Mouse (Mus musculus) CH12.LX (cell line): ENCODE measurements around the gene Cmip. TPM values are rescaled to one million over a fixed set of nuclear protein-coding genes. Genes with fewer than 3 reads are reported as not detected.
A peak's percentile ranks its signal among the peaks of the same experiment; 100 is the strongest.

Experiments used
- DNase-seq: peaks from one replicate; pipeline ENCODE4 v3.0.0-alpha.2; 2013; ENCODE audit errors: extremely low read depth
- H3K27ac ChIP-seq: 2 replicates; pipeline ENCODE4 v1.5.1; 2012; ENCODE audit warnings: low read depth, mild to moderate bottlenecking, control low read depth, moderate library complexity; ENCODE audit not compliant: insufficient read depth
- H3K27me3 ChIP-seq: replicated peaks from 2 replicates; pipeline ENCODE3; 2012; ENCODE audit warnings: inconsistent platforms
- H3K36me3 ChIP-seq, 2 experiments: replicated peaks in 1 of 2; 2 replicates each; pipeline versions ENCODE3 to v1.6.1; 2012; ENCODE audit warnings: inconsistent platforms in 1 of 2, low read length in 1 of 2, mild to moderate bottlenecking in 1 of 2, mixed read lengths in 1 of 2, moderate library complexity in 1 of 2; ENCODE audit not compliant: control insufficient read depth in 1 of 2, insufficient read depth in 1 of 2
- H3K4me1 ChIP-seq, 2 experiments: 2 replicates each; pipeline ENCODE4 v1.6.1; 2012; ENCODE audit warnings: inconsistent platforms in 1 of 2, moderate library complexity in 1 of 2; ENCODE audit not compliant: insufficient read depth in 2 of 2, control insufficient read depth in 1 of 2
- H3K4me2 ChIP-seq: 2 replicates; pipeline ENCODE4 v1.6.1; 2012; ENCODE audit warnings: low read depth, mild to moderate bottlenecking, control low read depth; ENCODE audit not compliant: poor library complexity, insufficient read depth, severe bottlenecking
- H3K4me3 ChIP-seq, 3 experiments: fragments of 150-350 bp in 1 of 3; sonication (generic) in 1 of 3; replicated peaks in 1 of 3; 2 replicates each; pipeline versions ENCODE3 to v1.5.1; 2011 to 2012; ENCODE audit warnings: low read depth in 2 of 3, low read length in 2 of 3, mild to moderate bottlenecking in 2 of 3, moderate library complexity in 2 of 3, control low read depth in 1 of 3, improper control_type of control experiment in 1 of 3, inconsistent platforms in 1 of 3, mixed read lengths in 1 of 3; ENCODE audit not compliant: poor library complexity in 1 of 3
- H3K79me2 ChIP-seq: replicated peaks from 2 replicates; pipeline ENCODE4 v1.6.1; 2012; ENCODE audit warnings: mild to moderate bottlenecking, moderate library complexity; ENCODE audit not compliant: control insufficient read depth, poor library complexity, insufficient read depth, severe bottlenecking; ENCODE audit errors: extremely low read depth
- H3K9ac ChIP-seq: 2 replicates; pipeline ENCODE4 v1.6.1; 2012; ENCODE audit warnings: low read depth, mild to moderate bottlenecking, control low read depth, moderate library complexity; ENCODE audit not compliant: insufficient read depth
- H3K9me3 ChIP-seq: replicated peaks from 2 replicates; pipeline ENCODE3; 2012; ENCODE audit warnings: low read length, inconsistent platforms, mixed read lengths
- BHLHE40 ChIP-seq: IDR thresholded peaks from 2 replicates; pipeline ENCODE4 v1.6.1; 2011; ENCODE audit warnings: mild to moderate bottlenecking, low read depth, low read length, improper control_type of control experiment
- CHD2 ChIP-seq: IDR thresholded peaks from 2 replicates; pipeline ENCODE4 v1.6.1; 2011; ENCODE audit warnings: low read length, improper control_type of control experiment
- CTCF ChIP-seq, 2 experiments: IDR thresholded peaks in 1 of 2; conservative IDR thresholded peaks in 1 of 2; 2 replicates each; pipeline ENCODE4 v1.5.1; 2011 to 2012; ENCODE audit warnings: low read depth in 2 of 2, low read length in 2 of 2, improper control_type of control experiment in 1 of 2, inconsistent platforms in 1 of 2, mild to moderate bottlenecking in 1 of 2, moderate library complexity in 1 of 2
- ELF1 ChIP-seq: IDR thresholded peaks from 2 replicates; pipeline ENCODE4 v1.6.1; 2014; ENCODE audit warnings: low read depth, mild to moderate bottlenecking, inconsistent platforms, low read length, improper control_type of control experiment
- EP300 ChIP-seq: IDR thresholded peaks from 2 replicates; pipeline ENCODE4 v1.6.1; 2011; ENCODE audit warnings: low read length, improper control_type of control experiment
- IRF4 ChIP-seq: IDR thresholded peaks from 2 replicates; pipeline ENCODE4 v1.6.1; 2014; ENCODE audit warnings: low read depth, mild to moderate bottlenecking, inconsistent platforms, low read length, improper control_type of control experiment
- JUND ChIP-seq: conservative IDR thresholded peaks from 2 replicates; pipeline ENCODE4 v1.6.1; 2011; ENCODE audit warnings: low read depth, low read length, improper control_type of control experiment
- MAZ ChIP-seq: IDR thresholded peaks from 2 replicates; pipeline ENCODE4 v1.6.1; 2012; ENCODE audit warnings: low read depth, mild to moderate bottlenecking, inconsistent platforms, low read length, improper control_type of control experiment, moderate library complexity
- MEF2A ChIP-seq: IDR thresholded peaks from 2 replicates; pipeline ENCODE4 v1.6.1; 2014; ENCODE audit warnings: low read depth, mild to moderate bottlenecking, inconsistent platforms, low read length, improper control_type of control experiment, borderline replicate concordance
- MYC ChIP-seq: IDR thresholded peaks from 2 replicates; pipeline ENCODE4 v1.6.1; 2011; ENCODE audit warnings: low read depth, mild to moderate bottlenecking, improper control_type of control experiment, low read length
- NELFE ChIP-seq: IDR thresholded peaks from 2 replicates; pipeline ENCODE4 v1.6.1; 2011; ENCODE audit warnings: low read depth, low read length, improper control_type of control experiment
- NRF1 ChIP-seq: IDR thresholded peaks from 2 replicates; pipeline ENCODE4 v1.6.1; 2014; ENCODE audit warnings: low read depth, mild to moderate bottlenecking, inconsistent platforms, low read length, improper control_type of control experiment, moderate library complexity
- SIN3A ChIP-seq: IDR thresholded peaks from 2 replicates; pipeline ENCODE4 v1.6.1; 2012; ENCODE audit warnings: low read length, improper control_type of control experiment, inconsistent platforms
- SMC3 ChIP-seq: IDR thresholded peaks from 2 replicates; pipeline ENCODE4 v1.6.1; 2011; ENCODE audit warnings: low read depth, low read length, improper control_type of control experiment
- TCF12 ChIP-seq: IDR thresholded peaks from 2 replicates; pipeline ENCODE4 v1.6.1; 2014; ENCODE audit warnings: low read depth, mild to moderate bottlenecking, inconsistent platforms, low read length, improper control_type of control experiment
- USF2 ChIP-seq: conservative IDR thresholded peaks from 2 replicates; pipeline ENCODE4 v1.6.1; 2011; ENCODE audit warnings: low read depth, low read length, improper control_type of control experiment
- ZC3H11A ChIP-seq: IDR thresholded peaks from 2 replicates; pipeline ENCODE4 v1.6.1; 2012; ENCODE audit warnings: low read depth, mild to moderate bottlenecking, inconsistent platforms, low read length, improper control_type of control experiment
- ZNF384 ChIP-seq: IDR thresholded peaks from 2 replicates; pipeline ENCODE4 v1.6.1; 2012; ENCODE audit warnings: low read depth, low read length, improper control_type of control experiment, inconsistent platforms
- dilution Hi-C: fragments of 300-500 bp; cut with MboI; formaldehyde crosslinking; loops from 2 replicates; pipeline ENCODE4 v1.14.3; 2020; ENCODE audit warnings: low sequenced_read_pairs; ENCODE audit not compliant: extremely low pct_unique_long_range_greater_than_20kb, extremely low pct_ligation_motif_present
- in situ Hi-C: fragments of 300-500 bp; cut with MboI; formaldehyde crosslinking; loops from 3 replicates; pipeline ENCODE4 v1.14.3; 2019; ENCODE audit warnings: low sequenced_read_pairs, low pct_ligation_motif_present, low pct_unique_long_range_greater_than_20kb, mixed read lengths
- polyA plus RNA-seq: library from polyadenylated mRNA; unstranded; fragments of >175 nt; gene quantifications from 2 replicates; pipeline ENCODE4 v1.2.1, GENCODE M21; 2012; ENCODE audit warnings: low read depth; ENCODE audit not compliant: insufficient read length
- total RNA-seq, 2 experiments: library from RNA; depleted of rRNA; stranded (reverse); fragments of 300-350 nt in 1 of 2; fragments of >200 nt in 1 of 2; gene quantifications; 2 replicates each; pipeline ENCODE4 v1.2.3; 2012 to 2014

The Cmip gene
- total and polyA plus RNA-seq, 3 experiments = 5.2 to 39.0 (median 16.5) TPM

DNA sequence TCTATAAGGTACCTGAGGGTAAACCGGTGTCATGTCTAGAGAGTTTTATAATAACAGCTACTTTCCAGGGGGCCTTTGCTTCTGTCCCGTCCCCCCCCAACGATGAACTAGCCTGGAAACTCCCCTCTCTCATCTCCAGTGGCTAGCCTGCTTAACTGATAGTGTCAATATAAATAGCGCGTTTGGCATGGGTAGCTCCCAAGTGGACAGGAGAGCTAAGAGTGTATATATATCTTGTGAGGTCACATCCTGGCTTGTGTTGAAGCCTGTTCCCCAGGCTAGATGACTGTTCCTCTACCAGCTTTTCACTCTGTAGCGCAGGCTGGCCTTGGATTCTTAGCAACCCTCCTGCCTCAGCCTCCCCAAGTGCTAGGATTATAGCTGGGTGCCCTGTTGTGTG, 244.5 kb downstream of the Cmip start:
- Histone ChIP-seq H3K4me2 (peak overlapping the region; percentile 76), H3K4me3 (no peak overlapping the region), H3K4me1 (peaks cover 29 to 71% of the 10 kb centered on the region in 2 experiments), H3K9ac (no peak overlapping the region), H3K27ac (peak overlapping the region; percentile 49), H3K9me3 (no peaks in the 10 kb centered on the region), H3K27me3 (no peaks in the 10 kb centered on the region), H3K79me2 (peaks cover 69% of the 10 kb centered on the region), H3K36me3 (peaks cover 23 to 35% of the 10 kb centered on the region in 2 experiments)
- dilution Hi-C loops = no loop called here
- in situ Hi-C loops = no loop called here
- TF ChIP-seq MEF2A = 0 out of 2 replicates have a peak, but pooled peaks have one; percentile 14
- TF ChIP-seq NELFE = no peak
- TF ChIP-seq ZC3H11A = no peak
- DNase-seq = no peak

DNA sequence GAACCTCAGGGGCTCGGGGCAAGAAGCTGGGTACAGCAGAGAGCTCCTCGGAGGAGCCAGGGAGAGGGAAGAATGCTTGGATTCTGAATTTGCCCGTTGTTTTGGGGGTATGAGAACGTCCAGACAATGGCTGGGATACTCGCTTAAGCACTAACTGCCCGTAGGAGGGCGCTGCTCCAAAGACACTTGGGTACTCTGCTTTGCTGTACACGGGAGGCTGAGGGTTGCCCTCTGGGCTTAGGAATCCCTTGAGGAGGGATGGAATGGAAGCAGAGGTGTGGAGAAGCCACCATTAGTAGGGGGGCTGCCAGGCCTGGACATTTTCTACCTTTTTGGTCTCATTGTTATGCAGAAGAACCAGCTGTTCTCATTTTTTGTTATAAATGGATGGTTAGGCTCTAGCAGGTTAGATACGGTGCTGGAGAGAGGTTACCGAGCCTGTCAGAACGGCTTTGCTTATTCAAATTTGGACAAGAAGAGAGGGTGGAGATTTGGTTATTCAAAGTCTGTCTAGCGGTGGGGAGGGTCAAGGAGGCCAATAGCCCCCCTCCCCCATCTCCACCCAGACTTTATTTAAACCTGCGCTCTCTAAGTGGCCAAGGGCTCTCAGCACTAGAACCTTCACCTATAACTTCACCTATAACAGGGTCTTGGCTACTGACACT, 246.7 kb downstream of the Cmip start:
- DNase-seq = peak; percentile 72
- in situ Hi-C loops (no loop called here), dilution Hi-C loops (no loop called here)
- TF ChIP-seq BHLHE40 (peak; percentile 45; the same call in 1 of the 2 replicates), EP300 (peak; percentile 49; the same call in 1 of the 2 replicates), SIN3A (peak; percentile 74; the same call in 1 of the 2 replicates), ZNF384 (no peak), CTCF (conservative IDR thresholded peaks at IDR 0.05 in 1 of 2, IDR thresholded peaks at IDR 0.05 in 1 of 2; ENCODE audit: low read depth in 2 of 2, low read length in 2 of 2) (peak in 1 of 2 experiments; percentile 51; a peak in 2 of 4 replicates), CHD2 (peak; percentile 53; the same call in 1 of the 2 replicates), NRF1 (no peak), MAZ (no peak), IRF4 (peak; percentile 62; the same call in 1 of the 2 replicates), JUND (no peak), ZC3H11A (no peak), USF2 (no peak), TCF12 (peak; percentile 56; the same call in 1 of the 2 replicates), SMC3 (peak; percentile 6), MYC (0 out of 2 replicates have a peak, but pooled peaks have one; percentile 25), ELF1 (no peak)
- peaks cover 36 to 55% of the 10 kb centered on the region in 2 experiments for H3K36me3 ChIP-seq
- H3K27me3 ChIP-seq = no peaks in the 10 kb centered on the region
- peaks cover under 1% of the 10 kb centered on the region for H3K9me3 ChIP-seq
- H3K4me3 ChIP-seq = peak overlapping the region in 1 of 3 experiments; percentile 2
- H3K27ac ChIP-seq = peak overlapping the region; percentile 71
- H3K4me1 ChIP-seq = peaks cover 32 to 76% of the 10 kb centered on the region in 2 experiments
- peak overlapping the region; percentile 19; the same call in 1 of the 2 replicates for H3K9ac ChIP-seq
- peaks cover 88% of the 10 kb centered on the region for H3K79me2 ChIP-seq
- peak overlapping the region; percentile 80 for H3K4me2 ChIP-seq
